Mouse (Mus musculus): ENCODE measurements around the gene Gm49369. TPM values are rescaled to one million over a fixed set of nuclear protein-coding genes. Genes with fewer than 3 reads are reported as not detected.
A peak's percentile ranks its signal among the peaks of the same experiment; 100 is the strongest.

Gene Gm49369
- not detected in 2 replicates for polyA plus RNA-seq (2014; fragmentation: Nextera tagmentation; extraction: Ambion mirVana)

DNA sequence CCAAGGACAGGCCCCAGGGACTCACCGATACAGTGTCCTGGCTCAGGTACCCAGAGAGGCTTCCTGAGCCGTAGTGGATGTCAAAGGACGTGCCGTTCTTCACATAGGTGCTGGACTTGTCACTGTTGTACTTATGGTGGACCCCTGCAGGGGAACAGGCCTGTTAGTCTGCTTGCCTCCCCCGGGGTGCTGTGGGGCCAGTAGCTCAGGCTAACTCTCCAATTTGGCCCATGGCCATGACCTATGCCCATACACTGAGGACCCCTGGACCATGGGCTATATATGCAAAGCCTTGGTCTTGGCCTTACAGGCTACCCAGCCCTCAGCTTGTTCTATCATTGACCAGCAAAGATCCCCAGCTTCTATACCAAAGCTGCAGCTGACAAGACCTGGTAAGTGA, at the start of gene Gm49369:
Gene Gm49369 (minus strand): TSS at position 101 of the 400 bp plus-strand sequence.
- no peak within 1 kb of the TSS for H3K4me3 ChIP-seq (ENCODE audit: low read depth, low read length)
- DNase-seq (ENCODE audit: low spot score) (no peak), ATAC-seq (replicated peaks; ENCODE audit: low FRiP score) (no peak)
- peaks cover 61% of the 10 kb centered on the region for H3K4me1 ChIP-seq (replicated peaks; ENCODE audit: control insufficient read depth, insufficient read depth, low read length)
- H3K4me2 ChIP-seq = peak within 1 kb of the TSS; percentile 31
- H3K27me3 ChIP-seq (replicated peaks; ENCODE audit: control insufficient read depth, insufficient read depth, low read length) = no peaks in the 10 kb centered on the region
- peaks cover 65% of the 10 kb centered on the region for H3K36me3 ChIP-seq (ENCODE audit: control insufficient read depth, insufficient read depth, low read length)
- no peak within 1 kb of the TSS for H3K9ac ChIP-seq (ENCODE audit: low read depth, low read length)
- no peak within 1 kb of the TSS; the same call in 1 of the 2 replicates for H3K27ac ChIP-seq (ENCODE audit: low read depth, low read length)
- WGBS = 92% methylated on average over 5 of the region's 5 CpGs
- no peaks in the 10 kb centered on the region for H3K9me3 ChIP-seq (ENCODE audit: control insufficient read depth, low read length)

DNA sequence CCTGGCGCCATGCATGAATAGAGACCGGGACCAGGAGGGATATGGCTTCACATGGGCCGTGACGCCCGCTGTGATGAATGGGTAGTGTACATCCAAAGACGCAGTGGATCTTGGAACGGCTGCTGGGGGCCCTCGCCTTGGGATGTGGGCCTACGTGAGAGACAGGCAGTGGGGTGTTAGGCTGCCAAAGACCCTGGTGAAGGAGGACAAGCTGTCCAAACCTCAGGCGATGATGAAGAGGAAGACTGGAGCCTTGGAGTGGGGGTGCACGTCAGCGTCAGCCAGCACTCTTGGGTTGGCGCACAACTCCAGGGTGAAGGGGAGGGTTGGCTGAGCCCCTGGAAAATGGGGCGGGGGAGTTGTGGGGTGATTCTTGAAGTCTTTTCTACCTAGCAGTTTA, 48.6 kb upstream of the Gm49369 start:
- Histone ChIP-seq H3K4me1 (replicated peaks; ENCODE audit: control insufficient read depth, insufficient read depth, low read length) (peaks cover 8% of the 10 kb centered on the region; the same call in 1 of the 2 replicates), H3K27me3 (replicated peaks; ENCODE audit: control insufficient read depth, insufficient read depth, low read length) (peaks cover 3% of the 10 kb centered on the region; the same call in 1 of the 2 replicates), H3K9ac (ENCODE audit: low read depth, low read length) (no peak overlapping the region), H3K27ac (ENCODE audit: low read depth, low read length) (no peak overlapping the region), H3K4me3 (ENCODE audit: low read depth, low read length) (no peak overlapping the region), H3K4me2 (no peak overlapping the region), H3K9me3 (ENCODE audit: control insufficient read depth, low read length) (no peaks in the 10 kb centered on the region), H3K36me3 (ENCODE audit: control insufficient read depth, insufficient read depth, low read length) (no peaks in the 10 kb centered on the region)
- 90% methylated on average over 14 of the region's 14 CpGs for WGBS
- DNase-seq (ENCODE audit: low spot score) (no peak), ATAC-seq (replicated peaks; ENCODE audit: low FRiP score) (no peak)

DNA sequence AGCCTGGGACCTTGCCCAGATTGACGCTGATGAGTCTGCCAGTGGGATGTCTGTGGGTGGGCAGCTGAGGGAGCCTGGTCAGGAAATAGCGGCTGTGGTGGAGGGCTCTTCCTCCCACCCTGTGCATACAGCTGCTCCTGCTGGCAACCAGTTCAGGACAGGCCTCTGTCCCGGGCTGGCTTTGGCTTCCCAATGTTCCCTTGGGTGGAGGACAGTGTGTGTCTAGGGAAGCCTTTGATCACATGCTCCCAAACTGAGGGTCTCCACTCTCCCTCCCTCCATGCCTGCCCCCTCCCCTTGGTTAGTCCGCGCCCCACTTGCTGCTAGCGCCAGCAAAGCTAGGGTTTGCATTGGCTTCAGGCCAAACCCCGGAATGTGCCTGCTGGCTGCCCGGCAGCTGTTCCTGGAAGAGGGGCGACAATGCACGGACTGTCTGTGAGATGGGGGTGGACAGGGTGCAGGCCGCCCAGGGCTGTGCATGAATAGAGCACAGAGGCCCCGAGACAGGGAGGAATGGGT, 47.8 kb upstream of the Gm49369 start:
- no peak for DNase-seq (ENCODE audit: low spot score)
- no peak for ATAC-seq (replicated peaks; ENCODE audit: low FRiP score)
- Histone ChIP-seq H3K9me3 (ENCODE audit: control insufficient read depth, low read length) (no peaks in the 10 kb centered on the region), H3K27ac (ENCODE audit: low read depth, low read length) (no peak overlapping the region), H3K36me3 (ENCODE audit: control insufficient read depth, insufficient read depth, low read length) (no peaks in the 10 kb centered on the region), H3K9ac (ENCODE audit: low read depth, low read length) (no peak overlapping the region), H3K4me3 (ENCODE audit: low read depth, low read length) (no peak overlapping the region), H3K27me3 (replicated peaks; ENCODE audit: control insufficient read depth, insufficient read depth, low read length) (peaks cover 3% of the 10 kb centered on the region; the same call in 1 of the 2 replicates), H3K4me2 (no peak overlapping the region), H3K4me1 (replicated peaks; ENCODE audit: control insufficient read depth, insufficient read depth, low read length) (peaks cover 8% of the 10 kb centered on the region; the same call in 1 of the 2 replicates)
- 65% methylated on average over 12 of the region's 12 CpGs for WGBS

DNA sequence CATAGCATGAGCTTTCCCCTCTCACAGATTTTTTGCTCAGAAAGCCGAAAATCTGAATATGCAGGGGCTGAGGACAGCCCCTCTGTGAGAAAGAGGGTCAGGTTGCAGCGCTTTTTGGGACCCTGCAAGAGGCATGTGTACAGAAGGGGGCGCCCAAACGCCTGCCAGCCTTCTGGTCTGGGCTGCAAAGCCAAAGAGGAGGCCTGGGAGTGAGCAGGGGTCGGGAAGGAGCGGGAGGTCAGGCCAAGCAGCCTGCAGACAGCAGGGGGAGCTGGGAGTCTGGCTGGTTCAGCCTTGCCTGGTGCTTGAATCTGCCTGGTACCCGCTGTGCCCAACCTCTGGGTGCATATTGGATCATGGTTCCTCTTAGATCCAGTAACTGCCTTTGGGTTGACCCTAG, 45.7 kb upstream of the Gm49369 start:
- DNase-seq (ENCODE audit: low spot score) (peak; percentile 56), ATAC-seq (replicated peaks; ENCODE audit: low FRiP score) (no peak)
- Histone ChIP-seq H3K4me1 (replicated peaks; ENCODE audit: control insufficient read depth, insufficient read depth, low read length) (no peaks in the 10 kb centered on the region), H3K36me3 (ENCODE audit: control insufficient read depth, insufficient read depth, low read length) (no peaks in the 10 kb centered on the region), H3K9ac (ENCODE audit: low read depth, low read length) (no peak overlapping the region), H3K27me3 (replicated peaks; ENCODE audit: control insufficient read depth, insufficient read depth, low read length) (peaks cover 3% of the 10 kb centered on the region; the same call in 1 of the 2 replicates), H3K27ac (ENCODE audit: low read depth, low read length) (no peak overlapping the region), H3K9me3 (ENCODE audit: control insufficient read depth, low read length) (no peaks in the 10 kb centered on the region), H3K4me3 (ENCODE audit: low read depth, low read length) (no peak overlapping the region), H3K4me2 (no peak overlapping the region)
- 4% methylated on average over 7 of the region's 7 CpGs for WGBS

DNA sequence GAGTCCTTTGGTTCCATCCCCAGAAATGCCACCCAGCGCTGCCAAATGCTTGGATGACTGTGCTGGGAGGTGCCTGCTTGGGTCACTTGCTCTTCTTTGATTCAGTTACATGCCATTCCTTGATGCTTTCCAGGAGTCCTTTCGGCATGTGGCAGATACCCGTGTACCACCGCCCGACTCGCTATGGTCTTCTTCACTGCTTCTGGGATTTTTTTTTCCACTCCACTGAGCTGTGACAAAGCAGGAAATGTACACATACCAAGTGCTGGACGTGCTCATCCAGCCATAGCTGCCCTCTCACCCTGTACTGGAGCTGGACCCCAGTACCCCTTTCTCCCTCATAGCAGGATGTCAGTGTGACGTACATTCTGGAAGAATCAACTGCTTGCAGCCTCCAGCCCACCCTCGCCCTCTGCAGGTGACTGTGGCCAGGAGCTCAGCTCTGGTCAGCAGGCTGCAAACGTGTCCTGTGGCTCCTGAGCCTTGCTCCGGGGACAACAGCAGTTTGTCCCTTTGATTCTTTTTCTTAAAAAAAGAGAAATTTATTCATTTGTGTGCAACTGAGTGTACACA, 43.3 kb upstream of the Gm49369 start:
- H3K4me2 ChIP-seq = no peak overlapping the region

GRCm38 (mm10) chr7:142421826-142422225, 39.4 kb upstream of the Gm49369 start:
- H3K27ac ChIP-seq (ENCODE audit: low read depth, low read length) = no peak overlapping the region

More for the DNA sequence above, 43.3 kb upstream of the Gm49369 start:
- Histone ChIP-seq H3K4me1 (replicated peaks; ENCODE audit: control insufficient read depth, insufficient read depth, low read length) (0 out of 2 replicates have a peak, but pooled peaks cover 4% of the 10 kb centered on the region), H3K4me3 (ENCODE audit: low read depth, low read length) (no peak overlapping the region), H3K9ac (ENCODE audit: low read depth, low read length) (no peak overlapping the region), H3K27me3 (replicated peaks; ENCODE audit: control insufficient read depth, insufficient read depth, low read length) (no peaks in the 10 kb centered on the region), H3K36me3 (ENCODE audit: control insufficient read depth, insufficient read depth, low read length) (no peaks in the 10 kb centered on the region), H3K9me3 (ENCODE audit: control insufficient read depth, low read length) (no peaks in the 10 kb centered on the region), H3K27ac (ENCODE audit: low read depth, low read length) (no peak overlapping the region)
- DNase-seq (ENCODE audit: low spot score) (no peak), ATAC-seq (replicated peaks; ENCODE audit: low FRiP score) (no peak)
- WGBS = 72% methylated on average over 11 of the region's 11 CpGs

DNA sequence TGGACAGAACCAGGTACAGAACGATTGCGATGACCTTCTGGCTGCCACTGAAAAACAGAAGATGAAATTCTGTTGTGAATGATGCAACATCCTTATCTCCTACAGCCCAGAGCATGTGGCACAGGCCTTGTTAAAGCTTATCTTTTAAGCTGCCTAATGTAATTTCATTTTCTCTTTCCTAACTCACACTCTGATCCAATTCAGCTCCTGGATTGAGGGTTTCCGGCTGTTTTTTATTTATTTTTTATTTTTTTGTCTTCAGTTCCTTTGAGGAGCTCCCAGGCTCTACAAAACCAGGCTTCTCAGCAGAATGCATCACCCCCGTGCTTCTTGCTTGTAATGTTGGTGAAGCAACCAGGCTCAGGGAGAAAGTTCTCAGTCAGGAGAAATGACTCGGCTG, 37.4 kb upstream of the Gm49369 start:
- 55% methylated on average over 5 of the region's 5 CpGs for WGBS
- Histone ChIP-seq H3K4me3 (ENCODE audit: low read depth, low read length) (no peak overlapping the region), H3K9ac (ENCODE audit: low read depth, low read length) (peak overlapping the region; percentile 27; the same call in 1 of the 2 replicates)

More at GRCm38 (mm10) chr7:142421826-142422225, 39.4 kb upstream of the Gm49369 start:
- H3K9me3 ChIP-seq (ENCODE audit: control insufficient read depth, low read length) = no peaks in the 10 kb centered on the region
- no peaks in the 10 kb centered on the region for H3K36me3 ChIP-seq (ENCODE audit: control insufficient read depth, insufficient read depth, low read length)
- no peak overlapping the region for H3K4me2 ChIP-seq
- DNase-seq (ENCODE audit: low spot score) (no peak), ATAC-seq (replicated peaks; ENCODE audit: low FRiP score) (no peak)
- 64% methylated on average over 2 of the region's 2 CpGs for WGBS
- H3K9ac ChIP-seq (ENCODE audit: low read depth, low read length) = no peak overlapping the region
- H3K4me1 ChIP-seq (replicated peaks; ENCODE audit: control insufficient read depth, insufficient read depth, low read length) = 0 out of 2 replicates have a peak, but pooled peaks cover 7% of the 10 kb centered on the region
- no peaks in the 10 kb centered on the region for H3K27me3 ChIP-seq (replicated peaks; ENCODE audit: control insufficient read depth, insufficient read depth, low read length)
- no peak overlapping the region for H3K4me3 ChIP-seq (ENCODE audit: low read depth, low read length)

GRCm38 (mm10) chr7:142418679-142419078, 36.2 kb upstream of the Gm49369 start:
- DNase-seq (ENCODE audit: low spot score) = no peak
- no peak overlapping the region for H3K9ac ChIP-seq (ENCODE audit: low read depth, low read length)
- no peak for ATAC-seq (replicated peaks; ENCODE audit: low FRiP score)
- H3K36me3 ChIP-seq (ENCODE audit: control insufficient read depth, insufficient read depth, low read length) = no peaks in the 10 kb centered on the region
- H3K9me3 ChIP-seq (ENCODE audit: control insufficient read depth, low read length) = no peaks in the 10 kb centered on the region
- 91% methylated on average over 8 of the region's 8 CpGs for WGBS
- no peaks in the 10 kb centered on the region for H3K27me3 ChIP-seq (replicated peaks; ENCODE audit: control insufficient read depth, insufficient read depth, low read length)
- H3K4me3 ChIP-seq (ENCODE audit: low read depth, low read length) = no peak overlapping the region
- no peak overlapping the region for H3K27ac ChIP-seq (ENCODE audit: low read depth, low read length)
- 0 out of 2 replicates have a peak, but pooled peaks cover 7% of the 10 kb centered on the region for H3K4me1 ChIP-seq (replicated peaks; ENCODE audit: control insufficient read depth, insufficient read depth, low read length)
- no peak overlapping the region for H3K4me2 ChIP-seq

More for the DNA sequence above, 37.4 kb upstream of the Gm49369 start:
- Histone ChIP-seq H3K4me1 (replicated peaks; ENCODE audit: control insufficient read depth, insufficient read depth, low read length) (0 out of 2 replicates have a peak, but pooled peaks cover 7% of the 10 kb centered on the region), H3K9me3 (ENCODE audit: control insufficient read depth, low read length) (no peaks in the 10 kb centered on the region), H3K27me3 (replicated peaks; ENCODE audit: control insufficient read depth, insufficient read depth, low read length) (no peaks in the 10 kb centered on the region), H3K4me2 (peak overlapping the region; percentile 33), H3K36me3 (ENCODE audit: control insufficient read depth, insufficient read depth, low read length) (no peaks in the 10 kb centered on the region), H3K27ac (ENCODE audit: low read depth, low read length) (peak overlapping the region; percentile 80)
- peak; percentile 84 for ATAC-seq (replicated peaks; ENCODE audit: low FRiP score)
- DNase-seq (ENCODE audit: low spot score) = no peak

GRCm38 (mm10) chr7:142418027-142418426, 35.6 kb upstream of the Gm49369 start:
- no peak overlapping the region for H3K4me2 ChIP-seq
- H3K9me3 ChIP-seq (ENCODE audit: control insufficient read depth, low read length) = no peaks in the 10 kb centered on the region
- no peak for DNase-seq (ENCODE audit: low spot score)
- 92% methylated on average over 2 of the region's 2 CpGs for WGBS
- no peak overlapping the region for H3K9ac ChIP-seq (ENCODE audit: low read depth, low read length)
- H3K36me3 ChIP-seq (ENCODE audit: control insufficient read depth, insufficient read depth, low read length) = no peaks in the 10 kb centered on the region
- peaks cover 7% of the 10 kb centered on the region; the same call in 1 of the 2 replicates for H3K4me1 ChIP-seq (replicated peaks; ENCODE audit: control insufficient read depth, insufficient read depth, low read length)
- no peak for ATAC-seq (replicated peaks; ENCODE audit: low FRiP score)
- no peaks in the 10 kb centered on the region for H3K27me3 ChIP-seq (replicated peaks; ENCODE audit: control insufficient read depth, insufficient read depth, low read length)
- no peak overlapping the region for H3K27ac ChIP-seq (ENCODE audit: low read depth, low read length)
- H3K4me3 ChIP-seq (ENCODE audit: low read depth, low read length) = no peak overlapping the region
